Mouse (Mus musculus): ENCODE results near the gene Dgki. TPM values are rescaled to one million over a fixed set of nuclear protein-coding genes. Genes with fewer than 3 reads are reported as not detected.
A peak's percentile ranks its signal among the peaks of the same experiment; 100 is the strongest.

The Dgki gene
- total and polyA plus RNA-seq, 2 experiments from 2014 or later, result 4.5 to 20.1 TPM

DNA sequence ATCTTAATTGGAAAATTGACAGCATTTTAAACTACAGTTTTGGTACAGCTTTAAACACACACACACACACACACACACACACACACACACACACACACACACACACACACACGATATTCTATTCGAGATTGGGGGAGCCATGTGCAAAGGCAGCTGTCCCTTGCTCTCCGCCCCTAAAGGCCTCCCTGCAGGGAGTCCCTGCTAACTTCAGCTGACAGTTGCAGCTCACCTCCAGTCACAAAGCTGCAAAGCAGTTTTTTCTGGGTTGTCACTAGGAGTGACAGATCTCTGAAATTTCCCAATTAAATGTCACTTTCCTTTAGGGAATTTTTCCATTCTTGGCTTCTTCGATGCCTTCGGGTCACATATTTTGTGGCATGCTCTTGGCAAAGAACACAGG lies 489.5 kb downstream of the Dgki start:
- H3K4me3 ChIP-seq (ENCODE audit: low read length), result peak overlapping the region; percentile 76
- peak; percentile 63 for DNase-seq (ENCODE audit: low spot score)
- H3K27me3 ChIP-seq (ENCODE audit: insufficient read depth, low read length), result no peaks in the 10 kb centered on the region
- H3K9ac ChIP-seq (replicated peaks; ENCODE audit: low read length), result peak overlapping the region; percentile 86
- H3K27ac ChIP-seq, result peak overlapping the region; percentile 92
- H3K36me3 ChIP-seq (ENCODE audit: insufficient read depth, low read length), result no peaks in the 10 kb centered on the region
- peak overlapping the region; percentile 78 for H3K4me2 ChIP-seq (ENCODE audit: low read depth, low read length)
- H3K4me1 ChIP-seq (ENCODE audit: insufficient read depth, low read length), result peaks cover 9% of the 10 kb centered on the region
- no peak for TF ChIP-seq CTCF (IDR thresholded peaks at IDR 0.05; ENCODE audit: low read depth)
- H3K9me3 ChIP-seq (ENCODE audit: low read length), result no peaks in the 10 kb centered on the region
- 5% methylated on average over 5 of the region's 5 CpGs for WGBS
- peak; percentile 39 for ATAC-seq

GRCm38 (mm10) chr6:36809747-36810285 lies 490.2 kb downstream of the Dgki start, which contains the start of gene Ptn:
Gene Ptn (minus strand): TSS chr6:36810220.
- Histone ChIP-seq H3K9ac (replicated peaks; ENCODE audit: low read length) (peak within 1 kb of the TSS; percentile 86), H3K4me2 (ENCODE audit: low read depth, low read length) (peak within 1 kb of the TSS; percentile 78), H3K4me1 (ENCODE audit: insufficient read depth, low read length) (peaks cover 9% of the 10 kb centered on the region), H3K4me3 (ENCODE audit: low read length) (peak within 1 kb of the TSS; percentile 76), H3K9me3 (ENCODE audit: low read length) (no peaks in the 10 kb centered on the region), H3K27ac (peak within 1 kb of the TSS; percentile 92), H3K36me3 (ENCODE audit: insufficient read depth, low read length) (no peaks in the 10 kb centered on the region), H3K27me3 (ENCODE audit: insufficient read depth, low read length) (no peaks in the 10 kb centered on the region)
- ATAC-seq, result peak; percentile 92
- peak; percentile 88 for DNase-seq (ENCODE audit: low spot score)
- TF ChIP-seq CTCF (IDR thresholded peaks at IDR 0.05; ENCODE audit: low read depth), result peak; percentile 20; the same call in 1 of the 2 replicates
- under 1% methylated on average over 15 of the region's 15 CpGs for WGBS

DNA sequence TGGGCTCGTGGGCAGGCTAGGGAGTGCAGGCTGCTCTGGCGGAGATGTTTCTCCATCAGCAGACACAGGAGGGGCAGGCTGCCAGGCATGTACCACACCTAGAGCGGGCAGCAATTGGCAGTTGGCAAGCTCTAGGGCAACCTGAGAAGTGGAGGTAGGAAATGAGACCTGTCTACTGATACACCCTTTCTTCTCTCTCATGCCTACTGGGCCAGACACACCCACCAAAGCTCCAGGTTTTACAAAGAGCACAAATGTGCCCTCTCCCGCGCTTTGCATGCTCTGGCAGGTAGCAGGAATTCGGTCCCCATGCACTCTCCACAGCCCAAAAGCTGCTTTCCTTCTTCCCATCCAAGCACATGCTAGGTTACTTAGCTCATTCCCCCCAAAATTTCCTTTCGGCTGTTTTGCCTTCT lies 490.7 kb downstream of the Dgki start:
- DNase-seq (ENCODE audit: low spot score) (peak; percentile 70), ATAC-seq (peak; percentile 52)
- Histone ChIP-seq H3K4me1 (ENCODE audit: insufficient read depth, low read length) (peaks cover 9% of the 10 kb centered on the region), H3K27ac (peak overlapping the region; percentile 92), H3K9ac (replicated peaks; ENCODE audit: low read length) (peak overlapping the region; percentile 86), H3K4me3 (ENCODE audit: low read length) (peak overlapping the region; percentile 76), H3K36me3 (ENCODE audit: insufficient read depth, low read length) (no peaks in the 10 kb centered on the region), H3K27me3 (ENCODE audit: insufficient read depth, low read length) (no peaks in the 10 kb centered on the region), H3K9me3 (ENCODE audit: low read length) (no peaks in the 10 kb centered on the region), H3K4me2 (ENCODE audit: low read depth, low read length) (peak overlapping the region; percentile 78)
- TF ChIP-seq CTCF (IDR thresholded peaks at IDR 0.05; ENCODE audit: low read depth), result no peak
- 4% methylated on average over 7 of the region's 7 CpGs for WGBS

DNA sequence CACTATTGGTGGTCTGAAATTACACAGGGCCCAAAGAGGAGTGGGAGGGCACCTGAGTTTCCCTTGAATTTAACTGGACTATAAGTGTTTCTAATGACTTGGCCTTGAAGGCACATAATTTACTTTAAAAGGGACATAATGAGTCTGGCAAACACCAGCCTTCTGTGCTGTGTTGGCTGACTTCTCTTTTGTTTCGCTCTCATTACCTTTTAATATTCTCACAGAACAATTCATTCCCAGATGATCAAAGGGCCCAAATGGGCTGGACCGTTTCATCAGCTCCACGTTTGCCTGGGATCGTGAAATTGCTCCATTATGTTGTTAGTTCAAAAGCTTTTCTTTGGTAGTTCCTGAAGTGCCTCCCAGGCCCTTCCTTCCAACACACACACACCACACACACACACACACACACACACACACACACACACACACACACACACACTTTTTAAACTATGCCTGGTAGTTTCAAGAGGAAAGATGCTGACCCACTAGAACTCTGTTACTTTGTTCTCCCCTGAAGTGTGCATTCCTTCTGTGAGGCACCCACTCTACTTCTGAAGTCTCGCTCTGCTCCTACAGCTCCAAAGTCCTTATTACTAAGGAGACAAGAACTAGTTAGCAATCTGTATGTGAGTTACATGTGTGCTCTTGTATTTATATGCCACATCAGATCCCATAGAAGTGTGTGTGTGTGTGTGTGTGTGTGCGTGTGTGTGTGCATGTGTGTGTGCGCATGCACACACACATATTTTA lies 491.5 kb downstream of the Dgki start:
- Histone ChIP-seq H3K9ac (replicated peaks; ENCODE audit: low read length) (peak overlapping the region; percentile 86), H3K4me2 (ENCODE audit: low read depth, low read length) (peak overlapping the region; percentile 78), H3K4me3 (ENCODE audit: low read length) (peak overlapping the region; percentile 76), H3K4me1 (ENCODE audit: insufficient read depth, low read length) (peaks cover 9% of the 10 kb centered on the region), H3K9me3 (ENCODE audit: low read length) (no peaks in the 10 kb centered on the region), H3K36me3 (ENCODE audit: insufficient read depth, low read length) (no peaks in the 10 kb centered on the region), H3K27me3 (ENCODE audit: insufficient read depth, low read length) (no peaks in the 10 kb centered on the region), H3K27ac (peak overlapping the region; percentile 92)
- DNase-seq (ENCODE audit: low spot score) (no peak), ATAC-seq (no peak)
- 13% methylated on average over 7 of the region's 7 CpGs for WGBS
- no peak for TF ChIP-seq CTCF (IDR thresholded peaks at IDR 0.05; ENCODE audit: low read depth)

DNA sequence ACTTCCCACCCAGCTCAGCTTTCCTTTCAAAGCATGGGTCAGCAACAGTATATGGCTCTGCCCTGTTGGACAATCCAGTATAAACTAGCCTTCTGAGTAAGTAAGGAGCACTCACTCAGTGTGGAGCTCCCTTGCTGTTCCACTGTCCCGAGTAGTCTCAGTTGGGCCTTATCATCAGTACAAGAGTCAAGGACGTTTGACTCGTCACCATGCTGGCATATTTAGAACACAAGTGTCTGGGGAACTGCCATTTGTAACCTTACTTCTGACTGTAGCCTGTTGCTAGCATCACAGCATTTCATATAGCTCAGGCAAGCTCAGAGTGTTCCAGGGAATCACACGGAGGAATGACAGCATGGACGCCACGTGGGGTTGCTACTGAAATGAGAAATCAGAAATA lies 493.1 kb downstream of the Dgki start:
- H3K4me3 ChIP-seq (ENCODE audit: low read length), result peak overlapping the region; percentile 76
- DNase-seq (ENCODE audit: low spot score), result no peak
- no peaks in the 10 kb centered on the region for H3K36me3 ChIP-seq (ENCODE audit: insufficient read depth, low read length)
- H3K4me1 ChIP-seq (ENCODE audit: insufficient read depth, low read length), result peaks cover 9% of the 10 kb centered on the region
- H3K27me3 ChIP-seq (ENCODE audit: insufficient read depth, low read length), result no peaks in the 10 kb centered on the region
- 53% methylated on average over 6 of the region's 6 CpGs for WGBS
- H3K4me2 ChIP-seq (ENCODE audit: low read depth, low read length), result peak overlapping the region; percentile 78
- no peak for TF ChIP-seq CTCF (IDR thresholded peaks at IDR 0.05; ENCODE audit: low read depth)
- H3K9me3 ChIP-seq (ENCODE audit: low read length), result no peaks in the 10 kb centered on the region
- 0 out of 2 replicates have a peak overlapping the region, but pooled peaks have one; percentile 2 for H3K27ac ChIP-seq
- H3K9ac ChIP-seq (replicated peaks; ENCODE audit: low read length), result no peak overlapping the region
- no peak for ATAC-seq

GRCm38 (mm10) chr6:36800309-36800946 lies 499.6 kb downstream of the Dgki start:
- ATAC-seq, result peak; percentile 75
- H3K4me2 ChIP-seq (ENCODE audit: low read depth, low read length), result peak overlapping the region; percentile 19
- H3K4me1 ChIP-seq (ENCODE audit: insufficient read depth, low read length), result no peaks in the 10 kb centered on the region; the same call in 1 of the 2 replicates
- H3K4me3 ChIP-seq (ENCODE audit: low read length), result no peak overlapping the region
- peak overlapping the region; percentile 68 for H3K27ac ChIP-seq
- no peak overlapping the region for H3K9ac ChIP-seq (replicated peaks; ENCODE audit: low read length)
- H3K9me3 ChIP-seq (ENCODE audit: low read length), result no peaks in the 10 kb centered on the region
- DNase-seq (ENCODE audit: low spot score), result peak; percentile 55
- H3K36me3 ChIP-seq (ENCODE audit: insufficient read depth, low read length), result no peaks in the 10 kb centered on the region
- 42% methylated on average over 5 of the region's 5 CpGs for WGBS
- no peaks in the 10 kb centered on the region for H3K27me3 ChIP-seq (ENCODE audit: insufficient read depth, low read length)
- no peak for TF ChIP-seq CTCF (IDR thresholded peaks at IDR 0.05; ENCODE audit: low read depth)

Measured in hindbrain, postnatal 0 days (tissue).